Mouse (Mus musculus): ENCODE results near the gene 4930432K21Rik. TPM values are rescaled to one million over a fixed set of nuclear protein-coding genes. Genes with fewer than 3 reads are reported as not detected.

4930432K21Rik gene
- total and polyA plus RNA-seq, 3 experiments = 0.09 TPM; not detected in 2

GRCm38 (mm10) chr8:84140838-84141237 is 7.0 kb upstream of the 4930432K21Rik start:
- dilution Hi-C loops (cut with MboI; ENCODE audit: extremely low pct_ligation_motif_present, extremely low pct_unique_long_range_greater_than_20kb, low sequenced_read_pairs) = no loop called here
- Histone ChIP-seq H3K27ac (ENCODE audit: insufficient read depth, low read depth) (no peak overlapping the region), H3K36me3 (replicated peaks in 1 of 2; ENCODE audit: control insufficient read depth in 1 of 2, insufficient read depth in 1 of 2, low read length in 1 of 2) (peaks cover 76 to 96% of the 10 kb centered on the region in 2 experiments), H3K27me3 (replicated peaks) (no peaks in the 10 kb centered on the region), H3K4me1 (ENCODE audit: control insufficient read depth in 1 of 2, insufficient read depth in 2 of 2) (peaks cover 0 to under 1% of the 10 kb centered on the region in 2 experiments; a peak in 1 of 4 replicates), H3K9me3 (replicated peaks; ENCODE audit: low read length) (no peaks in the 10 kb centered on the region), H3K4me3 (replicated peaks in 1 of 3; ENCODE audit: low read depth in 2 of 3, low read length in 2 of 3, poor library complexity in 1 of 3) (no peak overlapping the region), H3K79me2 (replicated peaks; ENCODE audit: control insufficient read depth, extremely low read depth, insufficient read depth, poor library complexity, severe bottlenecking) (no peaks in the 10 kb centered on the region), H3K9ac (ENCODE audit: insufficient read depth, low read depth) (no peak overlapping the region), H3K4me2 (ENCODE audit: insufficient read depth, low read depth, poor library complexity, severe bottlenecking) (no peak overlapping the region)
- TF ChIP-seq KAT2A (IDR thresholded peaks at IDR 0.05; ENCODE audit: insufficient replicate concordance, low read length) = no peak
- TF ChIP-seq CTCF (conservative IDR thresholded peaks at IDR 0.05 in 1 of 2, IDR thresholded peaks at IDR 0.05 in 1 of 2; ENCODE audit: low read depth in 2 of 2, low read length in 2 of 2) = no peak
- TF ChIP-seq TCF12 (IDR thresholded peaks at IDR 0.05; ENCODE audit: low read depth, low read length) = no peak
- TF ChIP-seq ELF1 (IDR thresholded peaks at IDR 0.05; ENCODE audit: low read depth, low read length) = no peak
- no peak for TF ChIP-seq MEF2A (IDR thresholded peaks at IDR 0.05; ENCODE audit: borderline replicate concordance, low read depth, low read length)
- TF ChIP-seq JUND (conservative IDR thresholded peaks at IDR 0.05; ENCODE audit: low read depth, low read length) = no peak
- in situ Hi-C loops (cut with MboI; ENCODE audit: low pct_ligation_motif_present, low pct_unique_long_range_greater_than_20kb, low sequenced_read_pairs) = no loop called here
- DNase-seq (ENCODE audit: extremely low read depth) = no peak

GRCm38 (mm10) chr8:84144636-84145245 is 3.1 kb upstream of the 4930432K21Rik start:
- no peak for DNase-seq (ENCODE audit: extremely low read depth)
- dilution Hi-C loops (cut with MboI; ENCODE audit: extremely low pct_ligation_motif_present, extremely low pct_unique_long_range_greater_than_20kb, low sequenced_read_pairs) = no loop called here
- in situ Hi-C loops (cut with MboI; ENCODE audit: low pct_ligation_motif_present, low pct_unique_long_range_greater_than_20kb, low sequenced_read_pairs) = no loop called here
- Histone ChIP-seq H3K4me1 (ENCODE audit: control insufficient read depth in 1 of 2, insufficient read depth in 2 of 2) (peaks cover 4 to 20% of the 10 kb centered on the region in 2 experiments; a peak in 3 of 4 replicates), H3K4me2 (ENCODE audit: insufficient read depth, low read depth, poor library complexity, severe bottlenecking) (no peak overlapping the region), H3K27ac (ENCODE audit: insufficient read depth, low read depth) (no peak overlapping the region), H3K27me3 (replicated peaks) (peaks cover 4% of the 10 kb centered on the region), H3K79me2 (replicated peaks; ENCODE audit: control insufficient read depth, extremely low read depth, insufficient read depth, poor library complexity, severe bottlenecking) (0 out of 2 replicates have a peak, but pooled peaks cover 3% of the 10 kb centered on the region), H3K9ac (ENCODE audit: insufficient read depth, low read depth) (no peak overlapping the region), H3K9me3 (replicated peaks; ENCODE audit: low read length) (peaks cover 3% of the 10 kb centered on the region), H3K36me3 (replicated peaks in 1 of 2; ENCODE audit: control insufficient read depth in 1 of 2, insufficient read depth in 1 of 2, low read length in 1 of 2) (peaks cover 39 to 63% of the 10 kb centered on the region in 2 experiments), H3K4me3 (replicated peaks in 1 of 3; ENCODE audit: low read depth in 2 of 3, low read length in 2 of 3, poor library complexity in 1 of 3) (no peak overlapping the region)
- TF ChIP-seq POLR2AphosphoS2 (IDR thresholded peaks at IDR 0.05; ENCODE audit: low read depth, low read length) (no peak), RAD21 (IDR thresholded peaks at IDR 0.05; ENCODE audit: low read depth, low read length) (no peak), NELFE (IDR thresholded peaks at IDR 0.05; ENCODE audit: low read depth, low read length) (no peak), ELF1 (IDR thresholded peaks at IDR 0.05; ENCODE audit: low read depth, low read length) (no peak), NRF1 (IDR thresholded peaks at IDR 0.05; ENCODE audit: low read depth, low read length) (no peak), ZMIZ1 (IDR thresholded peaks at IDR 0.05; ENCODE audit: low read depth, low read length) (no peak), IRF4 (IDR thresholded peaks at IDR 0.05; ENCODE audit: low read depth, low read length) (no peak), MAFK (IDR thresholded peaks at IDR 0.05; ENCODE audit: insufficient replicate concordance, low read length) (no peak), MEF2A (IDR thresholded peaks at IDR 0.05; ENCODE audit: borderline replicate concordance, low read depth, low read length) (no peak), EP300 (IDR thresholded peaks at IDR 0.05; ENCODE audit: low read length) (no peak)
